Mouse (Mus musculus) colon, adult 2 months (tissue): Measurements from ENCODE around the gene Tmem87a. TPM values are rescaled to one million over a fixed set of nuclear protein-coding genes. Genes with fewer than 3 reads are reported as not detected.

Experiments used
- polyA plus RNA-seq: library from polyadenylated mRNA; depleted of rRNA; stranded (reverse); fragments of >200 nt; gene quantifications from 2 replicates; pipeline ENCODE4 v1.2.3, GENCODE M21; 2012; rRNA removed

Tmem87a gene
- polyA plus RNA-seq, result 6.7 and 7.9 TPM in 2 replicates

DNA sequence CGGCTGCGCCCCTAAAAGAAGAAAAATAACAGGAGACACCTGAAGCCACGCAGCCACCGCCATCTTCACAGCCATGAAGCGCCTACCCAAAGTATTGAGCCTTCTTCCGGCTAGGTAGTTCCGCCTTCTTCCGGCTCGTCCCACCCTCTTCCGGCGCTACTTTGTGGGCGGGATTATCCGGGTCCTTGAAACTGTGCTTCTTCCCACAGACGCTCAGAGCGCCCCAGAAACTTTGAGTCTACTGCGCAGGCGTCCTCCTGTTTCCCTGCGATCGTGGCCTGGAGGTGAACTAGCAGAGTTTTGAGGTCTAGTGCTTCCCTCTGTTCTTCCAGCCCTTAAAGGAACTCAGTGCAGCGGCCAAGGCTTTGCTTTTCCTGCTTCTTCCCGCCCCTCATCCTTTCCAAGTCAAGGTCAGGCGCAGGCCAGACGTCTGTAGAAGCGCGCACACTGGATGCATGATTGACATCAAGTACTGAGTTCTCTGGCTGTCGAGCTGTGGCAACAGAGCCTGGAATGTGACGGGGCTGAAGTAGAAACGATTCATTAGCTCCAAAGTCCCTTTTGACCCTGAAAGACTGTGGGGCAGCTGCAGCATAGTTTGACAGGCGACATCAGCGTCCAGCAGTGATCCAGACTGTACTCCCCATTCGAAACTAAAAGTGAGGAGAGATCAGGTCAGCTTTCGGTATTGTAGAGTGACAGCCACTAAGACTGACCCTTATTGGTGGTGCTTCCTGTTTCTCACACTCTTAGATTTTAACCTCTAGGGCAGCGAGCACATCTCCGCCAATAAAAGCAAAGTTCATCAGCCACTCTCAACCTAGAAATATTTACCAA, at the start of gene Tmem87a:
Gene Tmem87a (minus strand): TSS at position 128 of the 837 bp plus-strand sequence.

DNA sequence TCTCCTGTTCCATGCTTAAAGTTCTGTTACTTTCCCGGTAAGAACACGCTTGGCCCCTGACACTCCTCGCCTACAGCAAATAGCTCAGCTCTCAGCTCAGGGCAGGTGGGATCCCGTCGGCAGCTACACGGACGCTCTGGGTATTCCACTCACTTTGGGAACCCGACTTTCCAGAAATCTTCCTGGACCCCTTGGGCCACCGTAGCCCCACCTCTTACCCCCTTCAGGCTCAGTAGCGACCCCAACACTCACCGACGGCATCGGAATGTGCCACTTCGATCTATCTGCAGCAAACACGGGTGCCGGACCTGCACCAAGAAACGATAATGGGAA, 294 bp downstream of the Tmem87a start, which contains the start of gene Ganc:
Gene Ganc (plus strand): TSS at position 244 of the 333 bp plus-strand sequence.

DNA sequence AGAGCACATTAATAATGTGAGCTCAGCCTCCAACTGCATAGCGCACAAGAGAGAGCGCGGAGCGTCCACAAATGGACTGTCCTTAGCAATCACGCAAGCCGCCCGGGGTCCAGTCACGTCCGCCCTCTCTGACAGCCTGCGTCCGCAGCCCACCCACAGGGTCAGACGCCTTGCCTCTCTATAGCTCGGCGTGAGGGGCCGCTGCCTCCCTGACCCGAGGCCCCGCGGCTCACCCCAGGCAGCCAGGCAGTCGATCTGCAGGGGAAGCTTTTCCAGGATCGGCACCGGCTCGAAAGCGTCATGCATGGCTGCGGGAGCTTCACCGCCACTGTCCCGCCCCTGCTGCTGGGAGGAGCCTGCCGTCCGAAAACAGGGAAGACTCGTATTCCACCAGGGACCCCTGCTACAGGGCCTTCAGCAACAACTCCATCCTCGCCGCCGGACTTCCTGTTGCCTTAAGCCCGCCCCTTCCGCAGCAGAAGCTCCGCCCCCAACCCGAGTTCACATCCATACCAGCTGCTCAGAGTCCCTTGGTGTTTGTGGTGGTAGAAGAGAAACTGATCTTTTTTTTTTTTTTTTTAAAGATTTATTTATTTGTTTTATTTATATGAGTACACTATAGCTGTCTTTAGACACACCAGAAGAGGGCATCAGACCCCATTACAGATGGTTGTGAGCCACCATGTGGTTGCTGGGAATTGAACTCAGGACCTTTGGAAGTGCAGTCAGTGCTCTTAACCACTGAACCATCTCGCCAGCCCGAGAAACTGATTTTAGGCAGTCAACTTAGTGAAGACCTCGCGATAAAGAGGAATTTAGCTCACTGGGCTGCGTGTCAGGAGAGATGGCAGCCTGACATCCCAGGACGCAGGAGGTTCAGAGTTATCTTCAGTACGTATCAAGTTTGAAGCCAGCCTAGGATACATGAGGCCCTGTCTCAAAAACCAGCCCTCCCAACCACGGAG, 50.9 kb downstream of the Tmem87a start, which contains the start of gene Vps39:
Gene Vps39 (minus strand): TSS at position 456 of the 965 bp plus-strand sequence.

DNA sequence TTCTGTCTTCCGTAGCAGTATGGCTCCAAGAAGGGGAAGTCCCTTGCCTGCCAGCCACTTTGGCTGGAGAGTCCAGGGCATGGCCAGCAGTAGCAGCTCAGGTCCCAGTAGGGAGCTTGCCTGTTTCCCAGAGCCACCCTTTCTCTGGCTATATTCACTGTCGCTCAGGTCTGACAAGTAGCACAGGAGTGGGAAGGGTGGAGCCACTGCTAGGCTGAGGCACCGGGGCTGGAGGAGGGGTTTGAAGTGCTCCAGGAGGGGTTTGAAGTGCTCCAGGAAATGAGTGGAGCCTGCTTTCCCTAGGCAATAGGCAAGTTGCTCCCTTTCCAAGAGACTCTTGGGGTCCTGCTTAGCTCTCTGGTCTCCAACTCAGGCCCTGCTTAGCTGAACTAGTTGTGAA, 89.9 kb downstream of the Tmem87a start, which contains the start of gene Pla2g4f:
Gene Pla2g4f (minus strand): TSS at position 190 of the 400 bp plus-strand sequence.

Other genes starting within 250 kb of the Tmem87a start
- gene Ehd4, start 249.5 kb downstream of the Tmem87a start, polyA plus RNA-seq, result 34.8 and 43.9 TPM in 2 replicates
- 0.05 and 0.14 TPM in 2 replicates for gene Pla2g4e, start 158.8 kb downstream of the Tmem87a start, polyA plus RNA-seq
- gene Pla2g4d, start 114.9 kb downstream of the Tmem87a start, polyA plus RNA-seq, result 0.03 and 0.06 TPM in 2 replicates
- gene Pla2g4f, start 89.9 kb downstream of the Tmem87a start, polyA plus RNA-seq, result 9.4 and 9.8 TPM in 2 replicates
- 16.2 and 18.0 TPM in 2 replicates for gene Vps39, start 51.0 kb downstream of the Tmem87a start, polyA plus RNA-seq
- gene Ganc, start 217 bp downstream of the Tmem87a start, polyA plus RNA-seq, result 6.9 and 9.2 TPM in 2 replicates
- gene Capn3, start 51.9 kb upstream of the Tmem87a start, polyA plus RNA-seq, result 0.49 and 0.53 TPM in 2 replicates
- 44.5 and 46.3 TPM in 2 replicates for gene Zfp106, start 159.7 kb upstream of the Tmem87a start, polyA plus RNA-seq
- gene Snap23, start 163.6 kb upstream of the Tmem87a start, polyA plus RNA-seq, result 4.9 and 6.5 TPM in 2 replicates
- gene Haus2, start 205.3 kb upstream of the Tmem87a start, polyA plus RNA-seq, result 1.1 and 1.6 TPM in 2 replicates
- gene Lrrc57, start 205.4 kb upstream of the Tmem87a start, polyA plus RNA-seq, result 3.9 and 5.7 TPM in 2 replicates
- 2.8 and 3.6 TPM in 2 replicates for gene Stard9, start 225.0 kb upstream of the Tmem87a start, polyA plus RNA-seq